Mouse (Mus musculus) testis, adult 2 months (tissue): Measurements from ENCODE around the gene Hsp90b1.
"Not testable (repeated sequence)": the region's sequence is repeated elsewhere in the genome, so short reads cannot be mapped to it uniquely, and the experiment has no call there.

Experiments
- CTCF ChIP-seq: fragments of 200-500 bp; IDR thresholded peaks from 2 replicates; pipeline ENCODE4 v1.5.1; 2012; ENCODE audit warnings: low read depth, mild to moderate bottlenecking, inconsistent platforms, low read length, moderate library complexity; ENCODE audit not compliant: control insufficient read depth, insufficient read depth, insufficient replicate concordance
- POLR2A ChIP-seq: fragments of 200-500 bp; IDR thresholded peaks from 2 replicates; pipeline ENCODE4 v1.6.1; 2012; ENCODE audit warnings: low read depth, mild to moderate bottlenecking, inconsistent platforms, low read length, moderate library complexity; ENCODE audit not compliant: control insufficient read depth

DNA sequence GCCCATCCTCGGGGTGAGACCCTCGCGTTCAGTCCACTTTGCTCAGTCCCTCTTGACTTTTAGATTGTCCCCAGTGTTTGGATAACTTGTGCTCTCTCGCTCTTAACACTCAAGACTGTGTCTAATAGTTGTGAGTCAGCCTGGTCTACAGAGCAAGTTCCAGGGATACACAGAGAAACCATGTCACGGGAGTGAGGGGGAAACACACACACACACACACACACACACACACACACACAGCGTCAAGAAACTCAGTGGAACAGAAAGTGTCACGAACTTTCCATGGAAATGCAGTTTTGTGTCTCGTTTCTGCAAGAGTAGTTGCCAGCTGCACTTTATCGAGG is 19.3 kb downstream of the Hsp90b1 start:
- not testable (repeated sequence) for TF ChIP-seq POLR2A, CTCF
